Mouse (Mus musculus) monocyte, adult 2 months (primary cell): Measurements from ENCODE around the gene Gm26920.

Experiments used
- DNase-seq, 2 experiments: peaks; one replicate each; pipeline ENCODE4 v3.0.0; 2022; ENCODE audit warnings: low spot score in 2 of 2, low read depth in 1 of 2

Gm26920 gene

DNA sequence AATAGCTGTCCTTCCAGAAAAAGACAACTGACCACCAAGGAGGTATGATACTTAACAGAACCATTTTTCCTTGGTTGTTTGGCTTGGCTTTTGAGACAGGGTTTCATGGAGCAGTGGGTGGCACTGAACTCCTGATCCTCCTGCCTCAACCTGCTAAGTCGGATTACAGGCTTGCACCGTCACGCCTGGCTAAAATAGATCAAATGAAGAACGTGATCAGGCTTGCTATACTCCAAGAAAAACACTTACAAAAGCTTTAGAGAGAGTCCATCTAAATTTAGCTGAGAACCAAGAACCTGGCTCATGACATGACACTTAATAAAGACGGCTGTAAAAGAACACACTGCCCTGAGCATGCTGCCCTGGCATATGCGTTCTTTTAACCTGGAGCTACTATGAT lies 29.9 kb downstream of the Gm26920 start:
- DNase-seq = no peak

DNA sequence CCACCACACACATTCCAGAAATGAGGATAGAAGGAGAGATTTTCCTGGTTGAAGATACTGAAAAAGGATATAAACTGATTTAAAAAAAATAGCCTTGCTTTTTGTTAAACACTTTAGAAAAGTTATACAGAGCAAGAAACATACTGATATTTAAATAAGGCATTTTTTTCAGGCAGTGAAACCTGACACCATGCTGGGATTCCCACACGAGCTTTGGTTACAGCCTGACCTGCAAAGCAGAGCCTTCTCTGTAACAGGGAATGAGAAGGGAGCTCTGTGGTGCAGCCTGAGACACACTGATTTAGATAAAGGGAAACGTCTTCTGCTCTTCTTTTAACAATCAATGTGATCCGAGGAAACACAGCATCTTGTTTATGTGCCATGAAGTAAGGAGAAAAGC lies 36.6 kb downstream of the Gm26920 start:
- no peak for DNase-seq

DNA sequence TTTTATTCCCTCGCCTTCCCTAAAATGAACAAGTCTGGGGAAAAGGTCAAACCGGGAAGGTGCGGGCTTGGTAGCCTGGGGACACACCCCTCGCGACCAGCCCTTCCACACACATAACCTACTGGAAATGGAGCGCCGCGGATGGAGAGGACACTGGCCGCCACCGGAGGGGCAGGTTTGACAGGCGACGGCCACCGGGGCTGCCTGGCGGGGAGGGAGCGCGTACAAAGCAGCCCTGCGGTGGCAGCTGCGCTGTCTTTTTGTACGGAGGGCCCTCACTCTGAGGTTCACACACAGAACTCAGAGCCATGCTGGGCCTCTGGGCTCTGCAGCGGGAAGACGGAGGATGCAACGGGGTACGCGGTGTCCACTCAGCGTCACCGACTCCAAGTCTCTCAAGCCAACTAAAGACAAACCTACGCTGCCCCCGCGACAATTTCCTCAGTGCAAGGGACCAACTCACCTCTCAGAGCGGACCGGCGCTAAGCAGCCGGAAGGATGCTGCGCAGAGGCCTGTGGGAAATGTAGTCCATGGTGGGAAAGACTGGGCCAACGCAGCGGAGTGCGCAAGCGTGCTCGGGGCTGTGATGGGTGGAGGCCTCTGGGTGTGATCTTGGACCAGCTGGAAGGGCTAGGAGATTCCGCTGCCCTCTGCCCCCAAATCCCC lies 39.2 kb downstream of the Gm26920 start, which contains the start of gene Zfp14:
Gene Zfp14, minus strand, starts transcription at position 499 of the 667 bp plus-strand sequence.
- peak; percentile 42 to 56 for DNase-seq

DNA sequence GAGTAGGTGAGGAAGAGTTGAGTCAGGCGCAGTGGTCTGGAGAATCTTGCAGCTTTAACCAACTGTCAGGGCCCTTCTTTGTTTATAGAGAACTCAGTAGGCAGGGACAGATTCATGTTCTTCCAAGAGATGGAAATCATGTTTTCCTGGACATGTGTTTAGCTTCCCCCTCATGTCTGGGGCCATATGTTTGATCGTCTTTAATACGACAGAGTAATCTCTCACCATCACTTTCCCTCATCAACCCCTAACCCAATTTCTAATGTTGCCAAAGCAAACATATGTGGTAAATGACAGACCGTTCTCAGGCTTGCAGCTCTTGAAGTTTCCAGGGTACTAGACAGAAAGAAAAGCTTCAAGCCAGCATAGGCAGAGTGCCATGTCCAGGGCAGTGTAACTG lies 42.1 kb downstream of the Gm26920 start:
- DNase-seq = no peak

DNA sequence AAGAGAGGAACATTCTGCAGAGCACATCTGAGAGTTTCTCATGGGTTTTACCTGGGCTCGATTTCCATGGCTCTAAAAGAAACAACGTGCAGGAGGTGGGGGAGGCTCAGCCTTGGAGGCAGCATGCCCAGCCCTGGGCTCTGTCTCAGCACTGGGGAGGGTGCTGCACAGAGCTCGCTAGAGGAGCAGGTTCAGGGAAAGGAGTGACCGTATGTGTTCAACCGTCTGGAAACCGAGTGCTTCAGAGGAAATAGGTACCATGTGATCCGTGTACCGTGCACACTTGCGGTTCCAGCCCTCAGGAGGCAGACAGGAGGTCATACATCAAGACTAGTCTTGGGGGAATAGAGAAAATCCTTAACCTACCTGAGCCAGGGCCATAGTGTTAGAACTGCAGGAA lies 45.9 kb downstream of the Gm26920 start:
- DNase-seq = no peak

- DNase-seq = no peak
Observed at GRCm38 (mm10) chr7:30034331-30034730, 55.9 kb downstream of the Gm26920 start.

GRCm38 (mm10) chr7:30031379-30031778 lies 58.8 kb downstream of the Gm26920 start:
- DNase-seq = no peak

- DNase-seq = no peak
Observed at GRCm38 (mm10) chr7:30030677-30031076, 59.5 kb downstream of the Gm26920 start.

GRCm38 (mm10) chr7:30028572-30028971 lies 61.6 kb downstream of the Gm26920 start:
- DNase-seq = no peak

DNA sequence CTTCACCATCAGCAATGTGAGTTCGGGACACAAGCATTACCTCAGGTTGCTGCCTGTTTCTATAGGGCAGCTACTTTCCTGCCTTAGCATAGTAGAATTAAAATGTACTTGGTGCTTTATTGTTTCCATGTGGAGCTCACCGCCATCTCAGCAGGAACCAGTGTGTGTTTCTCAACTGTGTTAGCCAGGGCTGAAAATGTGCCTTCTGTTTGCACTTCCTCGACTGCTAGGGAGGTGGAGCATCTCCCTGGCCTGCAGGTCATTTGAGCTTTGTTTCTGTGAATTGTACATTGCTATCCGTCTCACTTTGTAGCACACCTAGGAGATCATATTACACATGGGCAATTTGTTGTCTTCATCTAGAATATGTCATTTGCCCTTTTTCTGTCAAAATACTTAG lies 62.9 kb downstream of the Gm26920 start:
- no peak for DNase-seq

DNA sequence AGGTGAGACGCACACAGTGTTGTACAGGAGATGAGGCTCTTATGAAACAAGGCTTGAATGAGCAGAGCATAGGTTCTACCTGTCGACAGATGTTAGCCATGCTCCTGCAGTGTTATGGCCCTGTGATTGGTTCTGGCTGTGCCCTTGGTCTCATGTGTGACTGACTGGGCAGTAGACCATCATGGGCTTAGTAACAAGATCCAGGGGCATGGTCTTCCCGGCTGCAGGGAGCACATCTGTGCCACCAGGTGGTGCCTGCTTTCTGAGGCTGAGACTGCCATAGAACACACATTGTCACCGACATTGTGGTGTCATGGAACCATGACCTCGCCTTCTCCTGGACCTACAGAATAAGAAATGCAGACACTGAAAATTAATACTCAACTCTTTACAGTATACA lies 64.9 kb downstream of the Gm26920 start:
- no peak for DNase-seq

- DNase-seq = no peak
Observed at GRCm38 (mm10) chr7:30023800-30024199, 66.4 kb downstream of the Gm26920 start.

- DNase-seq = no peak
Observed at GRCm38 (mm10) chr7:30023324-30023723, 66.9 kb downstream of the Gm26920 start.

DNA sequence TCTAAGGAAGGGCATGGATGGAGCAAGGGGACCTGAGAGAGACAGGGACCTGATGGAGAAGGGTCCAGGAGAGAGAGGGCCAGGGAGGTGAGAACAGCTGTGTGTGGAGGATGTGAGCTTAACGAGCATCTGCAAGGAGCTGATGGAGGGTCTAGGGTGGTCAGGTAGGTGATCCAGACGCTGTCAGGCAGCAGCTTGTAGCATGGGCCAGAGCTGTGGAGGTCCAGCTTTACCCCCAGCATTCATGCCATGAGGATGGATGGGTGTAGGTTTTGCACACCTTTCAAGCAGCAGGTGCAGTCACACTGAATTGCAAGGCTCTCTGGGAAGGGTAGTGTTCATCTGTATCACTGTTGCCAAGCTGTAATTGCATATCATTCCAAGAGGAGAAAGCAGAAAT lies 70.7 kb downstream of the Gm26920 start:
- no peak for DNase-seq

GRCm38 (mm10) chr7:30017226-30017625 lies 73.0 kb downstream of the Gm26920 start:
- no peak for DNase-seq

DNA sequence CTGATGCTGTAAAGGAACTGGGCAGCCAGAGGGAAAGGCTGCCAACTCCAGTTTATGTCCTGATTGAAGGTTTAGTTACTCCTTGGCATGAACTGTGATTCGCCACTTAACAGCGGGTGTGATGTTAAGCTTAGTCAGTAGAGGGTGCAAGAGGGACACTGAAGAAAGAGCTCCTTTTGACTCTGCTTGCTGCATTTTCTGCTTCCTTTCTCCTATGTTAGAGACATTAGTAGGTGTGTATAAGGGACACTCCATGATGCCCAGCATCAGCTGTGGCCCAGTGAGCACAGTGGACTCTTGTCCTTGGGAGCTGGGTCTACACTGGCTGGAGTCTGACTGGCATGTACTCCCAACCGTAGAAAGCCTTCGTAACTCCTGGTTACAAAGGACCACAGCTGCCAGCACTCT lies 77.2 kb downstream of the Gm26920 start:
- no peak for DNase-seq

DNA sequence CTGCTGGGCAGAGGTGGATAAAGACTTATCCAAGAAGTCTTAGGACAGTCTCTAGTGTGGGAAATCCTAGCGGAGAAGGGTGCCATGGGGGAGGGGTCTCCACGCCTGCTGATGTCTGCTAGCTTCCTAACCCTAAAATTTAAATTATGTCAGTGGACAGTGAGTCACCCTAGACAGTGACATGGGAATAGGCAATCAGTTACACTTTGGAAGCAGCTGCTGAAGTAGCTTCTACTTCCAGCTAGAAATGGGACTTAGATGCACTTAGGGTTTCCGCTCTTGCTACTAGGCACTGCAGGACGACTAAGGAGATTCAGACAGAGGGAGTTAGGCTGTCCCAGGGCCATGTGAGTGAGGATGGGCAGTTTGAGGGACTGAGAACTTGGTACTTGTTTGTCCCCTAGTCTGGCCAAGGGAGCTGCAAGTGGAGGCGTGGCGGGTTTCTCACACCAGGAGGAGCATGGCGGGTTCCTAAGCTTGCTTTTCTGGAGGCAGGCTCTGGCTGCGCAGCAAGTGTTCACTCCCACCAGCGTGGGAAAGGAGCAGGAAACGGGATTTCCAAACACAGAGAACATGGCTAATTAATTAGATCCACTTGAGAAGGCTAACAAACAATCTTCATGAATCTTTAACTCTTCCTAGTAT lies 79.5 kb downstream of the Gm26920 start:
- DNase-seq = no peak

- no peak for DNase-seq
Observed at GRCm38 (mm10) chr7:30009321-30010085, 80.7 kb downstream of the Gm26920 start.

GRCm38 (mm10) chr7:30008020-30008690 lies 82.1 kb downstream of the Gm26920 start:
- no peak for DNase-seq

DNA sequence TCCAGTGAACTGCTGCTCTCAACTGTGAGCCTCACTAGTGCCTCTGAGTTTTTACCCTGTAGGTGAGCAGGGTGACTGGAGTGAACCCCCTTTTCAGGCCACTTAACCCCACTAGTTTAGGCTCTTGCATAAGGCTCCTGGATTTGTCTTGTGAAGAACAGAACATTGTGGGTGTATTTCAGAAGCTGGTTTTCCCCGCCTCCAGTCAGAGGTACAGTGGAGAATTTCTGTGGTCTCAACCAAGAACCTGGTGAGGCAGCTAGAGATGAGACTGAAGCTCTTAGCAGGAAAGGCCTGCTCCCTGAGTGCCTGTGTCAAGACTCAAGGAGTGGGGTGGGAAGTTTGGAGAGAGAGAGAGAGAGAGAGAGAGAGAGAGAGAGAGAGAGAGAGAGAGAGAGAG lies 82.6 kb downstream of the Gm26920 start:
- DNase-seq = no peak
